Mouse (Mus musculus) heart, postnatal 10 days (tissue): ENCODE measurements around the gene Wdpcp. TPM values are rescaled to one million over a fixed set of nuclear protein-coding genes. Genes with fewer than 3 reads are reported as not detected.
"Not testable (repeated sequence)": the region's sequence is repeated elsewhere in the genome, so short reads cannot be mapped to it uniquely, and the experiment has no call there.

ENCODE experiments used
- DNase-seq, 2 experiments: peaks; one replicate each; pipeline ENCODE4 v3.0.0; 2021
- intact Hi-C: fragments of 180-260 bp; cut with DNase I; formaldehyde crosslinking; loops from one replicate; pipeline ENCODE4 v1.15.1; 2025
- total RNA-seq, 2 experiments: library from RNA; stranded (reverse); gene quantifications; 2 replicates each; pipeline ENCODE4 v1.2.3; 2021

Wdpcp gene
- total RNA-seq: 1 to 10 TPM; 6.5 to 6.7 TPM

DNA sequence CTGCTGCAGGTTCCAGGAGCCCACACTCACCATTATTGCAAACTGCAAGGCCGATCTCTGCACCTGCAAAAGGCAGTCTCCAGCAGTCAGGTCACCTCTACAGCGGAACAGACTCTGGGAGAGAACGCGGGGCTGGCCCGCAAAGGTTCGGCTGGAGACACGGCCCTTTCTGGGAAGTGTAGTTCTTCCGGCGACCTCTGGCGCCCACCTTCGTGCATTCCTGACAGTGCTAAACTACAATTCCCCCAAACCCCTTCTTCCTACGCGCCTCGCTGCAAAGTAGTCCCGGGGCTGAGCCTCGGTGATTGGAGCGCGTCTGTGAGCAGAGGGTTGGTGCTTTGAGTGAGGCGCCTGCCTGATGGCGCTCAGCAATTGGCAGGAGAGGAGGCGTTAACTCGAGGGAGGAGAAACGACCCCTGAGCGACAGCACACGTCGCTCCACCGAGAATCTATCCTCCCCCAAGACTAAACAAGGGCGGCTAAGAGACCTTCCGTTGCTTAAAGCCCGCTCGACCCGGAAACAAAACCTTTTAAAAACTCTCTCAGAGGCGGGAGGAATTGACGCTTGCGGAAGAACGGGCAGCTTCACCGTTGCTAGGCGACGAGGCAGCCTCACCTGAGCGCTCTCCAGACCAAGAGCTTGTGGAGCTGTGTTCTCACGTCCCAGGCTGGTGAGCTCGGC is at the start of gene Wdpcp, which contains the start of gene Mdh1:
TSS of gene Wdpcp (plus strand) at position 536 of the 682 bp plus-strand sequence.
TSS of gene Mdh1 (minus strand) at position 668 of the 682 bp plus-strand sequence.
- intact Hi-C loops: no loop called here
- peak; percentile 96 to 98 for DNase-seq

DNA sequence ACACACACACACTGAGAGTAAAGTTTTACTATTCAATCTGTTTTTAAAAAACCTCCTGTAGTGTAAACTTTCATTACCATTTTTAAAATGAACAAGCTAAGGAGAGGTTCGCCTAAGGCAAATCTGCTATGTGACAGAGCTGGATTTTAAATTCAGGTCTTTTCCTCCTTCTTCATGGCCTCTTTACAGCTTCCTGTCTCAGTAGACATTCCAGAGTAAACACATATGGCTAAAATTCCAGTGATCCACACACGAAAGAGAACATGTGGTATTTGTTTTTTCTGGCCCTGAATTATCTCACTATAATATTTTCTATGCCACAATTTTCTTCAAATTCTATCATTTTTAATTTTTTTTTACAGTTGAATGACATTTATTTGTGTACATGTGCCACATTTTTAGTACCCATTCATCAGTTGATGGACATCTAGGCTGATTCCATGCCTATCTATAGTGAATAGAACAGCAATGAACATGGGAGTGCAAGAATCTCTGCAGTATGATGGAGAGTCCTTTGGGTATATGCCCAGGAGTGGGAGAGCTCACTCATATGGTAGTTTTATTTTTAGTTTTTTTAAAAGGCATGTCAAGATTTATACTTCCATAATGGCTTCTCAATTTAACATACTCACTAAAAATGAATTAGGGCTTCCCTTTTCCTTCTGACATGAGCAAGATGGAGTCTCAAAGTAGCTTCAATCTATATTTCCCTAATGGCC is 43.2 kb upstream of the Wdpcp start:
- no peak for DNase-seq
- intact Hi-C loops: no loop called here

DNA sequence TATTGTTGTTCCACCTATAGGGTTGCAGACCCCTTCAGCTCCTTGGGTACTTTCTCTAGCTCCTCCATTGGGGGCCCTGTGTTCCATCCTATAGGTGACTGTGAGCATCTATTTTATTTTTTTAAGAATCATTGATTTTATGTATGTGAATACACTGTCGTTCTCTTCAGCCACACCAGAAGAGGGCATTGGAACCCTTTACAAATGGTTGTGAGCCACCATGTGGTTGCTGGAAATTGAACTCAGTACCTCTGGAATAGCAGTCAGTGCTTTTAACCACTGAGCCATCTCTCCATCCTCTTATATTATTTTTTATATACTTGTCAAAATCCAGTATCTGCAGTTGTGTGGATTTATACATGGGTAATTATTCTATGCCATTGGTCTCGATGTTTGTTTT is 41.2 kb upstream of the Wdpcp start:
- DNase-seq, intact Hi-C loops: not testable (repeated sequence)

DNA sequence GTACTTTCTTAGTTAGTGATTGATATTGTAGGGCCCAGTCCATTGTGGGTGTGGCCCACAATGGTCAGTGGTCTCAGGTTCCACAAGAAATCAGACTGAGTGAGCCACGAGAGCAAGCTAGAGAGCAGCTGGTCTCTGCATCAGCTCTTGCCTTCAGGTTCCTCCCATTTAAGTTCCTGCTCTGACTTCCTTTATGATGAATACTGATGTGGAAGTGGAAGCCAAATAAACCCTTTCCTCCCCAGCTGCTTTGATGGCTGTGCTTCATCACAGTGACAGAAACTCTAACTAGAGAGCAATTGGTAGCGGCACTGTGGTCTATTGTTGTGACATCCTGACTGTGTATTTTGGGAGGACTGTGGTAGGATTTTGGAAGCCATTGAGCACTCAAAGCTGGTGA is 32.0 kb upstream of the Wdpcp start:
- DNase-seq: no peak
- intact Hi-C loops: no loop called here

DNA sequence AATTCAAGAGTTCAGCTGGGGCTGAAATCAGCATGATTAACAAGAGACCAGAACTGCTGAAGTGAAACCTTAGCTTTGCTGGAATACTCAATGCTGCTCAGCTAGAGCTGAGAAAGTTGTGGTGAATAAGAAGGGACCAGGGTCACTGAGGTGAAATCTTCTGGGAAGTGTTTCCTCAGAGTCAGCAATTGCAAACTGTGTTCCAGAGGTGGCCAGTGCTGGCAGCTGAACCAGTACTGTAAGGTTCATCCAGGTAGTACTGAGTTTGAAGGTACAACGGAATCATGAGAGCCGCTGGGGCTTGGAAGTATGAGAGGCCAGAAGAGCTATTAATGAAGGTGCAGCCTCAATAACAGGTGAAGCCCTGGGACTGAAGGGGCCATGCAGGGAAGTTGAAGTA is 31.4 kb upstream of the Wdpcp start:
- no peak for DNase-seq
- intact Hi-C loops: no loop called here

DNA sequence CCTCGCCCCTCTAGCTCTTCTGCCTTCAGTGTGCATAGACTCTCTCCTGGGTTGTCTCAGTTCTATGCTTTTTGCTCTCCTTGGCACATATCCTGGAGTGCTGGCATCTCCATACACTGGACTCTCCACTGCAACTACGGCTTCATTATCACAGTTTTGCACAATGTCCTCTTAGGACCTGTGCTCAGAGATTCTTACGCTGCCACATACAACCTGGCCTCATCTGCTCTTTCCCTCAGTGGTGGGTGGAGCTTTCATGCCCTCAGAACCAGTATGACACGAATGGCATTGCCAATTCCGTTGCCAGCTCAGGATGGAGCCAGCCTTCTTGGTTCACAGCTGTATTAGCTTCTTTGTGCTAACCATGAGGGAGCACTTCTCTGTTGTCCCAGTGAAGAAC is 29.3 kb upstream of the Wdpcp start:
- DNase-seq: no peak
- intact Hi-C loops: no loop called here

DNA sequence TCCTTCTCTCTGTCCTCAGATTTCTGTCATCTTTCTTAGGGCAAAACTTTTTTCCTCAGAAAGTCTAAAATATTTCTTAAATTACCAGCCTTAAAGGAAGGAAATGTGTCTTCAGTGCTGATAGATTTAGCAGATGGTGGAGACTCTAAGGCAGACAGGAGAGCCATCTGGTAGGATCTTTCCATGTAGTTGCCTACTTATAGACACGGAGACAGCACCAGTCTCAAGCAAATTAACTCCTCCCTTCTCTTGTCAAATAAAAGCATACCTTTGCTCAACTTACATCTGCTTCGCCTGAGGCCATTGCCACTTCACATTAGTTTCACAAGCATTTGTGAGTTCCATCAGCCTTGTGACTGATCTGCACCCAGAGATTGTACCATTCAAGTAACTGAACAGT is 27.0 kb upstream of the Wdpcp start:
- intact Hi-C loops: no loop called here
- no peak for DNase-seq

DNA sequence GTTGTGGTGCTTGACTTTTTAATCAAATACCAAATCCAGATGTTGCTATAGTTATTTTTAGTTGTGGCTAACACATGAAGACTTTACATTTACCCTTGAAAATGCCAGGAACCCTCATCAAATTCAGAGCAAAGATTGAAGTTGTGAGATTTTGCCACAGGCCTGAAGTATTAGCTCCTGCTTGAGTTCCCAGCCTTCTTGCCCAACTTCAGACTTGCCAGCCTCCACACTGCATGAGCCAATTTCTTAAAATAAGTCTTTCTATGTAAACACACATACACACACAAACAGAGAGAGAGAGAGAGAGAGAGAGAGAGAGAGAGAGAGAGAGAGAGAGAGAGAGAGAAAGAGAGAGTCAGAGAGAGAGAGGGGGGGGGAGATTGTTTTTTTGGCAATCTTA is 26.1 kb upstream of the Wdpcp start:
- no peak for DNase-seq
- intact Hi-C loops: no loop called here

DNA sequence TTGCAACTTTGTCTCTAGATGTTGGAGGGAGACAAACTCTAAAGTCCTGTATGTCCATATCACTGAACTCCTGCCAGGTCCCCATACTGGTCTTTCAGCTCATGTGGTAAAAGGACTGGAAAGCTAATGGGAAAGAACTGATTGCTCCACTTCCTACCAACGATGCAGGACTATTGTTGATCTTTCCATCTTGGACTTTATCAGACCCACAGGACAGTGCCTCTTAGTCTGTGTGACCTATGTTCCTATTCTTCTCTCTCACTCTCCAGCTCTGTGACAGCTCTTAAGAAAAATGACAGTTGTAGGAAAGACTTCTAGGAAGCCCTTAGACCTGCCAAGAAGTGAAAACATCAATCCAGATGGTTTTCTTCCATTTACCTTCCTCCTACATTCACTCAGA is 25.4 kb upstream of the Wdpcp start:
- intact Hi-C loops: no loop called here

DNA sequence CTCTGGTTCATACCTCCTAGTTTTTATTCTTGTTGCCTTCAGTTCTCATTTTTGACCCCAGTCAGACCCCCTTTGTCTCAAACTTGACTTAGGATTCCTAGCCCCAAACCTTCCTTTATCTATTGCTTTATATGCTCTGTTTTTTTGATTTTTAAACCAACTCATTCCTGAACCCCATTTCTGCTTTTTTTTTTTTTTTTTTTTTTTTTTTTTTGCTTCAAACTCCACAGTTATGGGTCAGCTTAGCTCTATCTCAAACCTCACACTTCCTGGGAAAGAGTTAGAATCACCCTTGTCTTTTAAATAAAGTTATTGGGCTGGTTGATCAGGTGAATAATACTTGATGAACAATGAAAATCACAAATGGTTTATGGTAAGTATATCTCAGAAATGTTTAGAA is 24.5 kb upstream of the Wdpcp start:
- intact Hi-C loops: no loop called here
- DNase-seq: no peak

More for the DNA sequence above, 25.4 kb upstream of the Wdpcp start:
- no peak for DNase-seq

DNA sequence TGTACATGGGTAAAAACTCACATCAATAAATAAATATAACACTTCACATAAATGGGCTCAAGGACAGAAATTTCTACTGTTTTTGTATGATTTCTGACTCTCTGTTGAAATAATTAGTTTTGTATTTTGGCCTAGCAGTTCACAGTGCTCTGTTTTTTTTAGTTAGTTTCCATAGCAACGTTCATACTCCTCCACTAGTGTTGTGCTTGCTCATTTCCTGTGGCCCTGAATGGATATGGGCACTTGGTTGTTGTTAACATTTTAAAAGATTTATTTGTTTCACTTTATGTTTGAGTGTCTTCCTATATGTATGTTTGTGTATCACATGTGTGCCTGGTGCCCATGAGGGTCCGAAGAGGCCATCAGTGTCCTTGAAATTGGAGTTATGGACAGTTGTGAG is 23.0 kb upstream of the Wdpcp start:
- DNase-seq: no peak
- intact Hi-C loops: no loop called here

DNA sequence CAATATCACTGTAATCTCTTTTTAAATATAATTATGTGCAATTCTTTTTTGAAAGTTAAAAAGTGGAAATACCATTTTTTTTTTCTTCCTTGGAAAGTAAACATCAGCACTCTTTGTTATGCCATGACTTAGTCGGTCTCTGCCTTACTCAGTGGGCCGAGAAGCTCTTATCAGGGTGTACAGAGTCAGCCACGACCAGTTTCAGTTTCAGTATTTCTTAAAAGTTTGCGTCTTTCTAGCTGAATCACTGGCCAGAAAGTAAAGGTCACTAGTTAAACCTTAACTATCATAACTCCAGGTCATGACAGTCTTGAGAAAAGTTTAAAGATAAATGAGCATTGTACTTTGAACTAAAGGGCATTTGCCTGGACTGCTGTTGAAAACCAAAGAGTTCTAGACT is 22.3 kb upstream of the Wdpcp start:
- DNase-seq: no peak

DNA sequence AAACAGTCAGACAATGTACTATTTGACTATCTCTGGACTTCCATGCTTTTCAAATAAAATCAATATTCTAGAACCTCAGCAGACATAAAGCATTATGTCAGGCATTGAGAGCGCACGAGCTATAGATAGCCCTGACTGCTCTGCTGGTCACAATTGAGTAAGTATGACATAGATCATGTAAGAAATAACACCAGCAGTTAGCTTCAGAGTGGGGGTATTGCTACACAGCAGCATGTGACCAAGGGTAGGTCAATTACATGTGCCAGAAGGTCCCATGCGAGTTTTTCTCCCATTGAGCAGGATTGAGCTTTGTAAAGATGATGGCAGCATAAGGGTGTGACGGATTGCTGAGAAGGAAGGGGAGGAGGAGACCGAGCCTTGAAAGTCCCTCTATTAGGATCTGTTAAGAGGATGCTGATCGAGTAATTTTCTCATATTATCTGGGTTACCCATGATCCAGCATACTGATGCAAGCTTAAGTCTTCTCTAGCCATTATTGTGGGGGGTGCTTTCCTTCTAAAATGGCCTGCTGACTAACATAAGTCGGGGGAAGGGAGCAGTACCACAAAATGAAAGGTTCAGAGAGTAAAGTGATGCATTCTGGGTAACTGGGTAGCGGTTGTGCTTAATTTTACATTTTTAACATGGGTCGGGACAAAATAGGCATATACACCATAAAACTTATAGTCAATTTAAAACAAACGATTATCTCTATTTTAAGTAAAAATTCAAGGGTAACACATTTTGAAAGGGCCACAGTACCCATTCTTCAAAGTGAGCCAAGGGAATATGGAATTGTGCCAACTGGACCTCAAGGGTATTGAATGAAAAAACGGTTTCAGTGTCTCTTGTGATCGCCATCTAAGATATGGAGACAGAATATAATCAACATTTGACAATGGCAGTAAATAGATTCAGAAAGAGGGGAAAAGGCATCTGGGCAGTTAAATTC is 21.5 kb upstream of the Wdpcp start:
- intact Hi-C loops: no loop called here

More for the DNA sequence above, 22.3 kb upstream of the Wdpcp start:
- intact Hi-C loops: no loop called here

DNA sequence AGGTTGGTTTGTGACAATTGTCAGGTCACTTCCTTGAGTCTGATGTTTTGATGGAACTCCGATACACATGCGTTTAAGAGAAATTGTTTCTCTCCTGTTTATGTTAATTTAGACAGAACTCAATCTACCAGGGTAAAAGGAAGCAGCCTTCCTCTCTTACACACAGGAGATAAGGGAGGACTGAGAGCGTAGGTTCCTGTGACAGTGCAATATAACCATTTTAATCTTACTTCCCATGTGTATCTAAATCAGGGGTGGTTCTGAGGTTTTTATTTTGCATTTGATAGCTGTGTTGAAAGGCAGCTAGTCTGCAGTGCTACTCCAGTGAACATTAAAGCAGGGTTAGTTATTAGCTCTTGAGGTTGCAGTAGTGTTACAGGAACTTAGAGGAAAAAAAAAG is 20.0 kb upstream of the Wdpcp start:
- DNase-seq: no peak
- intact Hi-C loops: no loop called here

More for the DNA sequence above, 21.5 kb upstream of the Wdpcp start:
- no peak for DNase-seq

DNA sequence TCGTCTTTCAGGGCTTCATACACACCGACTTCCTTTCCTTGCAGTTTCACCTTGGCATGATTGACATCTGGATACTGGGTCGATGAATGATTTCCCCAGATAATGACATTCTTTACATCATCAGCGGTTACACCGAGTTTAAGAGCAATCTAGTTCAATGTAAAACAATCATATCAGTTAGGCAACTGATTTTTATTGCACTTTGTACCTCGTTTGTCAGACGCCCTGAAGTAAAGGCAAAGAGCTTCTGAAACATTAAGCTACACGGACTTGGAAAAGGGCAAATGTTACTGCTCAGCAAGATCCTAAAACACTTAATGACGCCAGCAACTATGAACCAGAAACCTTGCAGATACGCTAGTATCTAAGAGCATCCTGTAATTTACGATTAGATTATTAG is 12.3 kb upstream of the Wdpcp start:
- DNase-seq: no peak
- intact Hi-C loops: loop anchor here (10.0 kb wide), 1 partner anchor 195 kb away; no protein-coding TSS in a partner anchor

DNA sequence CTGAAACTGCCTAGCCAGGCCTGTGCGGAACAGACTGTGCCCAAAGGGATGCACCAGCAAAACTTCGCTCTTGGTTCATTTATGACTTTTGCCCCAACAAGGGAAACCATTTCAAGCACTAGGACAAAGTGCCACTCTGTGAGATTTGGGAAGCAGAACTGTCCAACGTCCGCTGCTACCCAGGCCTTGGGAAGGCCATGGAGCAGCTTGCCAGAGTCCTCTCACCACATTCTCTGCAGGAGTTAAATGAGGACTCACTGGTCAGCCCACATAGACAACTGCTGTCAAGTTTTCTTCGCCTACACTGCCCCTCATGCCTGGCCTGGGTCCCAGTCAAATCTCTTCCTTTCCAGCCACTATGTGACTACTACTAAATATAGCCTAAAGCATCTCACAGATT is 10.7 kb upstream of the Wdpcp start:
- peak; percentile 79 for DNase-seq
- intact Hi-C loops: loop anchor here (10.0 kb wide), 1 partner anchor 197 kb away; no protein-coding TSS in a partner anchor

DNA sequence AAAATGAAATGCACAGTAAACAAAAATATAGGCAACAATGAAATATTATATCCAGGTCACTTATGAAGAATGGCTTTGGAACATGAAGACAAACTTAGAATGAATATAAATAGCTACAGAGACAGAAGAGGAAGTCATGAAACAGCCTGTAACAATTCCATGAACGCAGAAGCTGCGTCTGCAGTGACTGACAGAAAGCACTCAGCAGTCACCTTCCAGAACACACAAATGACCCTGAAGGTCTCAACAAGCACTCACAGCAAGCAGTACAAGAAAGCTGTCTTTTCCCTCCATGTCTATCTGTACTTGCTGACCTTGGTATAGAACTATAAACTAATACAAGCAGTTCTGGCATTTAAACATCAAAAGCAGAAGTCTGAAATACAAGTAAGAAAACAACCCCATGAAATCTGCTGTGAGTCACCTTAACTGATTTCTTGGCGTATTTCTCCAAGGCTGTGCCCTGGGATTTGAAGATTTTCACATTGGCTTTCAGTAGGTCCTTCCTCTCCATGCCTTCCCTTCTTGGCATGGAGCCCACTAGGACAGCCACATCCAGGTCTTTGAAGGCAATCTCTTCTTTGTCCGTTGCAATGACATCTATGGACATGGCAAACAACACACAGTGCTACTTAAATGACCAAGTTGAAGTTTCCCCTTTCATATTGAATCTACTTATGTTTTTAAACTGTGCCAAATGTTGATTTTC is 8.3 kb upstream of the Wdpcp start:
- intact Hi-C loops: loop anchor here (10.0 kb wide), 1 partner anchor 199 kb away; no protein-coding TSS in a partner anchor
- peak; percentile 42 to 56 for DNase-seq

DNA sequence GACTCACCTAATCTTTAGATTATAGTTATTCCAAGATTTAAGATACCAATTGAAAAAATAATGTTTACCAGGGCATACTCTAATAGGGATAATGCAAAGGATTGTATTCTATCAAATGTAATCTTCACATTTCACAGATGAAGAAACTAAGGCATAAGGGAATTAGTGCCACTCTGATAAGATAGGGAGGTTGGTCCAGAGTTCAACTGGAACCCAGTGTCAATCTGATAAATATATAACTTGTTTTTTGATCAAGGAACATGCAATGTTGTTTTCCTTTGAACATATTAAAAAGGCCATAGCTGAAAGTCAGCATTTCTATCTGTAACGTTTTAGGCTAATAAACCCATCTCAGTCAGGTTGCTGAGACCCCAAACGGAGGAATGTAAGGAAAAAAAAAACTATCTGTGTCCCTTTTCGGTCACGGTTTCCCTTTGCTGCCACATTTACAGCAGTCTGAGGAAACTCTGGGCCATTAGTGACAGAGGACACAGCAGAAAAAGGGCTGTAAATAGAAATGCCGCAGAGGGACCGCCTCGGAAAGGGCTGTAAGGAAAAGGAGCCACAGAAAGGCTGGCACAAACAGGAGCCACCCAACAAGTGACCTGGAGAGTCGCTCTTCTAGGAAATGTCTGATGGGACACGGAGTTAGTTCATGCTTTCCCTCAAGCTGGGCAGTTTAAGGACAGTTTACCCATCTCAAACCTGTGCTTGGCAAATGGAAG is 7.2 kb upstream of the Wdpcp start:
- intact Hi-C loops: loop anchor here (10.0 kb wide), 1 partner anchor 200 kb away; no protein-coding TSS in a partner anchor
- DNase-seq: no peak

DNA sequence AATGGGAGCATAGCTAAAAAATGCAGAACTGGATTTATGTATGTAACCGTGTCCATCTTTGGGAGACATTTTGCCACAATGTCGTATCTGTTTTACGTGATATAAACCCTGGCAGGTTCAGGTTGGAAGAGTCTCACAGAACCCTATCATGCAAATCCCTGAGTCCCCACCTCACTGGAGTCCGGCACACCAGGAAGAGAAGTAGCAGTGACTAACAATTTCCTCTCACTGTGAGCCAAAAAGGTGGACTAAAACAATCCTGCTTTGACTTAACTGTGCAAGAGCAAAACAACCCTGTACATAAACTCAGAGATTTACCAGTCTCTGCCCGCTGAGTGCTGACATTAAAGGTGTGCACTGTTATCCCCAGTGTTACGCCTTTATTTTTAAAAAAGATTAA is 5.1 kb upstream of the Wdpcp start:
- intact Hi-C loops: loop anchor here (10.0 kb wide), 1 partner anchor 202 kb away; no protein-coding TSS in a partner anchor

More for the DNA sequence above, 5.1 kb upstream of the Wdpcp start:
- no peak for DNase-seq
